Mouse (Mus musculus) layer of hippocampus, adult 9-10 months (tissue): ENCODE data around the gene Dhx16.

Source experiments
- DNase-seq: peaks from one replicate; pipeline ENCODE4 v3.0.0; 2022; ENCODE audit warnings: low spot score

Gene Dhx16

GRCm38 (mm10) chr17:35859835-35860234 is 19.8 kb upstream of the Dhx16 start:
- DNase-seq: no peak

- no peak for DNase-seq
Observed at GRCm38 (mm10) chr17:35860831-35861197, 18.8 kb upstream of the Dhx16 start.

GRCm38 (mm10) chr17:35861198-35861857 is 18.3 kb upstream of the Dhx16 start, which contains the start of gene Nrm:
Gene Nrm (plus strand): TSS chr17:35861318.
- no peak for DNase-seq

DNA sequence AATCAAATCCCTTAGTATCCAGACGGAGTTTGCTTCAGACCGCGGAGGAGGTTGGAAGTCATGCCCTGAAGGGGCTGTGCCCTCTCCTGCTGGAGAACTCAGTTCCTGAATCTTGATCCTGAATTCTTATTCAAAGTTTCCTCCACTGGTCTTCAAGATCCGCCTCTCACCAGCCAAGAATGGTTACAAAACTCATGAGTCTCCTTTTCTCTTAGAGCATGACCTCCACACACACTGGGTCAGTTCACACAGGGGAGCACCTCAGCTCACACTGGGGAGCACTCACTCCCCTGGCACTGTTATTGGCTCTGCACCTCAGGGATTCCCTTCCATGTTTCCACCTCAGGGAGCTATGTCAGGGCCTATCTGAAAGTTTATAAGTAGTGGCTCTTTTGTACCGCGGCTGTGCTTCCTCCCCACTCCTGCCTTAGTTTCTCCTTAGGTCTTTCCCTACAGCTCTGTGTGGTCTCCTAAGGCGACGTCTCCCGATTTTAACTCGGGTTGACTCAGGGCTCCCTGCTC is 14.7 kb upstream of the Dhx16 start:
- no peak for DNase-seq

- DNase-seq: no peak
Observed at GRCm38 (mm10) chr17:35865481-35866280, 13.9 kb upstream of the Dhx16 start, which contains the start of gene Ppp1r18. Gene Ppp1r18 (plus strand): TSS chr17:35865593.

GRCm38 (mm10) chr17:35866281-35866831 is 13.3 kb upstream of the Dhx16 start:
- no peak for DNase-seq

GRCm38 (mm10) chr17:35866911-35867890 is 12.4 kb upstream of the Dhx16 start:
- no peak for DNase-seq

- no peak for DNase-seq
Observed at GRCm38 (mm10) chr17:35868165-35868820, 11.3 kb upstream of the Dhx16 start.

GRCm38 (mm10) chr17:35868961-35869345 is 10.7 kb upstream of the Dhx16 start:
- no peak for DNase-seq

DNA sequence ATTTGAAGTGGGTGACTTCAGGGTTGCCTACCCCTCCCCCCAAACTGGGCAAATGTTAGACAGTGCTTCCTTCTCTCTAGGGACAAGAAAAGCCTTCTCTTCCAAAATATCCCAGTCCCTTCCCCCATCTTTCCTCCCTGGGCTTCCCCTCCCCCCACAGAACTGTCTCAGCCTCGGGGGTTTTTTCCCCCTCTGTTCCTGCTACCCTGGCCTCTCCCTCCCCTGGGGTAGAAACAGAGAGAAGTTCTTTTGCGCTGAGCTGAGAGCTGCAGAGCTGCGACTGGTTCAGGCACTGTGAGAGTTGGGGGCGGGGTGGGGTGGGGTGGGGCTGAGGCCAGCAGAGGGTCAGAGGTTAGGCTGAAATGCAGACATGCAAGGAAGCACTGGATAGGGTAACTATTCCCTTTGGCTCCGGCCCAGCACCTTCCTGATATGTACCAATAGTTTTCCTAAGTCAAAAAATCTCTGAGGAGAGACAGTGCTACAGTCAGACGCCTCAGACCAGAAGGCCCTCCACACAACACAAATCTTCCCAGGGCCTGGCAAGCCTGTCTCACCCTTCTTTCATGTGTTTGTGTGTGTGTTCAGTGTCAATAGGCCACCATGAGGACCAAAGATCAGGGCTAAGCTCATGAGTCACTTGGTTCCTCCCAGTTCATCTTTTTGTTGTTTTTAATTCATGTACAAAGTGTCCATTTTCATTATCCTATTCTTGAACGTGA is 10.1 kb upstream of the Dhx16 start:
- no peak for DNase-seq

DNA sequence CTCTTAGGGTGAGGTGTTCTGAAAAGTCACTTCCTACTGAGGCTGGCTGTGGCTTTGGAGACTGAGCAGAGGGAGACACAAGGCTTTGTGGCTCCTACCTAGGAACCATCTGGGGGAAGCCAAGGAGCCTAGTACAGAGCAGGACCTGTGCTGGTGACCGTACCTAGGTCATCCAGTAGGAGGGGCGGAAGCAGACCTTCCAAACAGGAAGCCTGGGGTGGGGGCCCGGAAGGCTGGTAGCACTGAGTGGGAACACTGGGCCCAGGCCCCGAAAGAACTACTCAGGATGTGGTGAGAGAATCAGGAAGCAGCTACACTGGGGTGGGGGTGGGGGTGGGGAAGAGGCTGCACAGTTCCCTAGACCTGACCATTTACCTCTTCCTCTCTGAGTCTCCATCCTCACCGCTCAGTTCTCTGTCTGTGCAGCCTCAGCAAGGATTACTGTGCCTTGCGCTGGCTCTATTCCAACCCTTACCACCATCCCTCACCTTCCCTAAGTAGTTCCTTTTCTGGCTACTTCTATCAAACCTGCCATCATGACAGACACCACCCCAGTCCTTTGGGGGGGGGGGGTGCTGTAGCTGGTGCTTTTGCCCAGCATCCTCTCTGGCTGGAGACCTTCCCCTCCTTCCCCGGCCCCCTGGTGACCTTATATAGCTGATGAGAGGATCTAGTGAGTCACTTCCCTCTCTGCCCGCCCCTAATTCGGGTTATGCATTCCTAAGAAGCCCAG is 9.3 kb upstream of the Dhx16 start:
- DNase-seq: no peak

DNA sequence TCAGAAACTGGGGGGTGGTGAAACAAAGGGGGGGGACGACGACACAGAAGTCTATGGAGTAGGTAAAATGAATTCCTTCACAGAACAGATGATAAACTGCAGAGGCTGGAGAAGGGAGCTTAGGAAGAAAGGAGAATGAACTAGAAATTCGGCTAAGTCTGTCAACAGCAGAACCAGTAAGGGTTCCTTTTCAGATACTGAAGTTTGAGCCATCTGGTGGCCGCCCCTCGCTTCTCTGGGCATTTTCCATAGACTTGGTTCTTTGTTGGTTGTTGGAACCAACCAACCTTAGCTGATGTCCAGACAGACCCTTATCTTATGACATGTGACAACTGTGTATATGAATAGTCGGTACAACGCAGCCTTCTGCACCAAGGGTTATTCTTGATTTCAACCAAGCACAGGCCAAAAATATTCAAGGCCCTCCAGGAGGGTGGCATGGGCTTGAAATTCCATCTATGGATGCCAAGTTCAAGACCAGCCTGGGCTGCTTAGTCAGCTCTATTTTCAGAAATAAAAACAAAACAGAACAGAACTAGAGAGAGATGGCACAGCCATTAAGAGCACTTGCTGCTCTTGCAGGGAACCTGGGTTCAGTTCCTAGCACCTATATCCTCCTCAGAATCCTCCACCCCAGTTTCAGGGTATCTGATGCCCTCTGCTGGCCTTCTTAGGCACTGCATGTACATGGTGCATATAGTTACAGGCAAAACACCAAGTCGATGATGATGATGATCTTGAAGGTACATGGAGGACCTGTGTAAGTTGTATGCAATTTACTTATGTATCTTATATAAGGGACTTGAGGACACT is 8.5 kb upstream of the Dhx16 start:
- DNase-seq: no peak

- no peak for DNase-seq
Observed at GRCm38 (mm10) chr17:35873774-35874519, 5.7 kb upstream of the Dhx16 start.

DNA sequence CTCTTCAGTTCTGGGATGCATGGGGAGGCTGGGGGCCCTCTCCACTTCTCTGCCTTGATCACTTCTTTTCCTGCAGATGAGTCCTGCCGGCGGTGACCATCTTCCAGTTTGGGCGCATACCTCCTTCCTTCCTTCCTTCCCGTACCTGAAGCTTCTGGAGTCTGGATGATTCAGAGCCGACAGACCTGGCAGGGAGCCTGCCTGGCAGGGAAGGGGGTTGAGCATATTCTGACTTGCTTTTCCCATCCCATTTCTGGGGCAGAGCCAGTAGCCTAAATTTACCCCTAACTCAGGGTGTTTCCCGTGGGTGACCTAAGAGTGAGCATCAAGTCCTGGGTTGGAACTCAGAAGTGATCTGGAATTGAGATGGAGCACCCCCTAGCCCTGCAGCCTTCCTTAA is 4.9 kb upstream of the Dhx16 start:
- no peak for DNase-seq

DNA sequence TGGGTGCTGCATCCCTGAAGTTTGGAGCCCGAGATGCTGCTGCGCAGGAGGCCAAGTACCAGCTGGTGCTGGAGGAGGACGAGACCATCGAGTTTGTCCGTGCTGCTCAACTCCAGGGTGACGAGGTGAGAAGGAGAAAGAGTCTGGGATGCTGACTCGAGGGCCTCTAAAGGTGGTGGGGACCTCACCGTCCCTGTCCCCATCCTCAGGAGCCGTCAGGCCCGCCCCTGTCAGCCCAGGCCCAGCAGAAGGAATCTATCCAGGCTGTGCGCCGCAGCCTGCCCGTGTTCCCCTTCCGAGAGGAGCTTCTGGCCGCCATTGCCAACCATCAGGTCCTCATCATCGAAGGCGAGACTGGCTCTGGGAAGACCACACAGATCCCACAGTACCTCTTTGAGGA is 3.3 kb downstream of the Dhx16 start:
- DNase-seq: no peak

DNA sequence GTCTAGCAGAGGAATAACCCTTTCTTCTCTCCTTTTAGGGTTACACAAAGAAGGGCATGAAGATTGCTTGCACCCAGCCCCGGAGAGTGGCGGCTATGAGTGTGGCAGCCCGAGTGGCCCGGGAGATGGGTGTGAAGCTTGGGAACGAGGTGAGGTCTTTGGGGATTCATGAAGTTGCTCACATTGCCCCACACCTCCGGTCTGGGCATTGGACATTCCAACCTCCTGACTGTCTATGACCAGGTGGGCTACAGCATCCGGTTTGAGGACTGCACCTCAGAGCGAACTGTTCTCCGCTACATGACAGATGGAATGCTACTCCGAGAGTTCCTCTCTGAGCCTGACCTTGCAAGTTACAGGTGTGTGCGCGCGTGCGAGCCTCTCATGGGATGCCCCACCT is 4.2 kb downstream of the Dhx16 start:
- no peak for DNase-seq

DNA sequence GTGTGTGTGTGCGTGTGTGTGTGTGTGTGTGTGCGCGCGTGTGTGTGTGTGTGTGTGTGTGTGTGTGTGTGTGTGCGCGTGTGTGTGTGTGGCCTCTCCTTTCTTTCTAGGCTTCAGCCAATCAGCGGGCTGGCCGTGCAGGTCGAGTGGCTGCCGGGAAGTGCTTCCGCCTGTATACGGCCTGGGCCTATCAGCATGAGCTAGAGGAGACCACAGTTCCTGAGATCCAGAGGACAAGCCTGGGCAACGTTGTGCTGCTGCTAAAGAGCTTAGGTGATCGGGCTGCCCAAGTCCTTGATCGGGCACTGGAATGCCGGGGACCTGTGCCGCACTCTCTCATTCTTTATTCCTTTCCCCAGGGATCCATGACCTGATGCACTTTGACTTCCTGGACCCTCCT is 8.1 kb downstream of the Dhx16 start:
- DNase-seq: no peak
